Mouse (Mus musculus): ENCODE measurements around the gene Cpm. TPM values are rescaled to one million over a fixed set of nuclear protein-coding genes. Genes with fewer than 3 reads are reported as not detected.

Cpm gene
- total and polyA plus RNA-seq, 3 experiments: 0.04 to 0.31 (median 0.17) TPM

- dilution Hi-C loops (cut with MboI; ENCODE audit: extremely low pct_ligation_motif_present, extremely low pct_unique_long_range_greater_than_20kb, low sequenced_read_pairs): no loop called here
- H3K79me2 ChIP-seq (replicated peaks; ENCODE audit: control insufficient read depth, extremely low read depth, insufficient read depth, poor library complexity, severe bottlenecking): no peaks in the 10 kb centered on the region
- H3K4me1 ChIP-seq (ENCODE audit: control insufficient read depth in 1 of 2, insufficient read depth in 2 of 2): peaks cover 0 to 5% of the 10 kb centered on the region in 2 experiments; a peak in 1 of 4 replicates
- no peak overlapping the region for H3K27ac ChIP-seq (ENCODE audit: insufficient read depth, low read depth)
- H3K9ac ChIP-seq (ENCODE audit: insufficient read depth, low read depth): no peak overlapping the region
- H3K9me3 ChIP-seq (replicated peaks; ENCODE audit: low read length): no peaks in the 10 kb centered on the region
- no peaks in the 10 kb centered on the region for H3K36me3 ChIP-seq (replicated peaks in 1 of 2; ENCODE audit: control insufficient read depth in 1 of 2, insufficient read depth in 1 of 2, low read length in 1 of 2)
- H3K4me2 ChIP-seq (ENCODE audit: insufficient read depth, low read depth, poor library complexity, severe bottlenecking): no peak overlapping the region
- no peak overlapping the region for H3K4me3 ChIP-seq (replicated peaks in 1 of 3; ENCODE audit: low read depth in 2 of 3, low read length in 2 of 3, poor library complexity in 1 of 3)
- H3K27me3 ChIP-seq (replicated peaks): no peaks in the 10 kb centered on the region
- no peak for DNase-seq (ENCODE audit: extremely low read depth)
- no peak for TF ChIP-seq GABPA (IDR thresholded peaks at IDR 0.05; ENCODE audit: insufficient replicate concordance, low read depth, low read length)
- TF ChIP-seq CHD2 (IDR thresholded peaks at IDR 0.05; ENCODE audit: low read length): no peak
- TF ChIP-seq MAX (IDR thresholded peaks at IDR 0.05; ENCODE audit: low read length): no peak
- no peak for TF ChIP-seq POLR2A (IDR thresholded peaks at IDR 0.05; ENCODE audit: low read depth, low read length)
- in situ Hi-C loops (cut with MboI; ENCODE audit: low pct_ligation_motif_present, low pct_unique_long_range_greater_than_20kb, low sequenced_read_pairs): no loop called here
Observed at GRCm38 (mm10) chr10:117665376-117666275, 36.3 kb downstream of the Cpm start.

GRCm38 (mm10) chr10:117666361-117666760, 37.1 kb downstream of the Cpm start:
- no peaks in the 10 kb centered on the region for H3K27me3 ChIP-seq (replicated peaks)
- in situ Hi-C loops (cut with MboI; ENCODE audit: low pct_ligation_motif_present, low pct_unique_long_range_greater_than_20kb, low sequenced_read_pairs) (no loop called here), dilution Hi-C loops (cut with MboI; ENCODE audit: extremely low pct_ligation_motif_present, extremely low pct_unique_long_range_greater_than_20kb, low sequenced_read_pairs) (no loop called here)
- no peak overlapping the region for H3K27ac ChIP-seq (ENCODE audit: insufficient read depth, low read depth)
- peaks cover 0 to 5% of the 10 kb centered on the region in 2 experiments; a peak in 1 of 4 replicates for H3K4me1 ChIP-seq (ENCODE audit: control insufficient read depth in 1 of 2, insufficient read depth in 2 of 2)
- TF ChIP-seq PAX5 (IDR thresholded peaks at IDR 0.05; ENCODE audit: low read length) (no peak), JUND (conservative IDR thresholded peaks at IDR 0.05; ENCODE audit: low read depth, low read length) (no peak), CHD1 (IDR thresholded peaks at IDR 0.05; ENCODE audit: low read depth, low read length) (no peak), MEF2A (IDR thresholded peaks at IDR 0.05; ENCODE audit: borderline replicate concordance, low read depth, low read length) (no peak), SIN3A (IDR thresholded peaks at IDR 0.05; ENCODE audit: low read length) (no peak), EP300 (IDR thresholded peaks at IDR 0.05; ENCODE audit: low read length) (no peak), BHLHE40 (IDR thresholded peaks at IDR 0.05; ENCODE audit: low read depth, low read length) (no peak), NELFE (IDR thresholded peaks at IDR 0.05; ENCODE audit: low read depth, low read length) (no peak), MXI1 (IDR thresholded peaks at IDR 0.05; ENCODE audit: low read depth, low read length) (no peak), GABPA (IDR thresholded peaks at IDR 0.05; ENCODE audit: insufficient replicate concordance, low read depth, low read length) (no peak), SMC3 (IDR thresholded peaks at IDR 0.05; ENCODE audit: low read depth, low read length) (no peak), ZNF384 (IDR thresholded peaks at IDR 0.05; ENCODE audit: low read depth, low read length) (no peak)
- no peaks in the 10 kb centered on the region for H3K36me3 ChIP-seq (replicated peaks in 1 of 2; ENCODE audit: control insufficient read depth in 1 of 2, insufficient read depth in 1 of 2, low read length in 1 of 2)
- H3K4me3 ChIP-seq (replicated peaks in 1 of 3; ENCODE audit: low read depth in 2 of 3, low read length in 2 of 3, poor library complexity in 1 of 3): no peak overlapping the region
- no peaks in the 10 kb centered on the region for H3K79me2 ChIP-seq (replicated peaks; ENCODE audit: control insufficient read depth, extremely low read depth, insufficient read depth, poor library complexity, severe bottlenecking)
- no peak for DNase-seq (ENCODE audit: extremely low read depth)
- H3K4me2 ChIP-seq (ENCODE audit: insufficient read depth, low read depth, poor library complexity, severe bottlenecking): no peak overlapping the region
- no peaks in the 10 kb centered on the region for H3K9me3 ChIP-seq (replicated peaks; ENCODE audit: low read length)
- no peak overlapping the region for H3K9ac ChIP-seq (ENCODE audit: insufficient read depth, low read depth)
